8 mouse cellular contexts compared by ENCODE assay signal in genomic region chr17:21008382-21009331, GRCm38 (mm10). TPM values are rescaled to one million over a fixed set of nuclear protein-coding genes. Genes with fewer than 3 reads are reported as not detected.
A peak's percentile ranks its signal among the peaks of the same experiment; 100 is the strongest.
DNase-seq lines count a peak whose midpoint lies in the region; ATAC-seq lines count a peak whose summit lies in the region.

TSS of gene Zfp160 (plus strand) at chr17:21008903.

- peak within 1 kb of the TSS; percentile 91 for H3K4me2 ChIP-seq in heart, embryonic 13.5 days
- peak within 1 kb of the TSS; percentile 80 for H3K4me2 ChIP-seq in liver, embryonic 12.5 days
- H3K4me2 ChIP-seq in stomach, embryonic 15.5 days = peak within 1 kb of the TSS; percentile 67

- H3K4me3 ChIP-seq in brown adipose tissue, adult 24 weeks (ENCODE audit: insufficient read depth, low read depth, low read length) = peak within 1 kb of the TSS; percentile 92
- peak within 1 kb of the TSS; percentile 92 for H3K4me3 ChIP-seq in heart, embryonic 13.5 days
- H3K4me3 ChIP-seq in liver, embryonic 12.5 days = peak within 1 kb of the TSS; percentile 81
- H3K4me3 ChIP-seq in stomach, embryonic 15.5 days (replicated peaks) = peak within 1 kb of the TSS; percentile 78

- no peaks in the 10 kb centered on the region for H3K9me3 ChIP-seq in heart, embryonic 13.5 days
- H3K9me3 ChIP-seq in liver, embryonic 12.5 days (replicated peaks) = no peaks in the 10 kb centered on the region
- no peaks in the 10 kb centered on the region for H3K9me3 ChIP-seq in stomach, embryonic 15.5 days

- ATAC-seq in heart, embryonic 13.5 days (ENCODE audit: extremely low read depth, insufficient number of reproducible peaks, low FRiP score, low TSS enrichment) = peak; percentile 83
- peak; percentile 96 for ATAC-seq in liver, embryonic 12.5 days
- ATAC-seq in stomach, embryonic 15.5 days (ENCODE audit: insufficient read depth, low FRiP score, low read depth) = peak; percentile 98

- H3K9ac ChIP-seq in heart, embryonic 13.5 days = peak within 1 kb of the TSS; percentile 93
- peak within 1 kb of the TSS; percentile 81 for H3K9ac ChIP-seq in liver, embryonic 12.5 days
- peak within 1 kb of the TSS; percentile 81 for H3K9ac ChIP-seq in stomach, embryonic 15.5 days

- H3K36me3 ChIP-seq in heart, embryonic 13.5 days = peaks cover 27% of the 10 kb centered on the region
- H3K36me3 ChIP-seq in liver, embryonic 12.5 days = peaks cover 23% of the 10 kb centered on the region
- H3K36me3 ChIP-seq in stomach, embryonic 15.5 days = peaks cover 11% of the 10 kb centered on the region

- 6% methylated on average over 36 of the region's 36 CpGs for WGBS in heart, embryonic 13.5 days
- WGBS in liver, embryonic 12.5 days (ENCODE audit: insufficient replicate concordance) = 5% methylated on average over 36 of the region's 36 CpGs
- 6% methylated on average over 36 of the region's 36 CpGs for WGBS in stomach, embryonic 15.5 days

- DNase-seq in CD4-positive, CD25-positive, alpha-beta regulatory T cell, adult 2 months (ENCODE audit: low read depth, low spot score) = peak; percentile 91
- peak; percentile 19 for DNase-seq in fat pad, adult 2 months (ENCODE audit: extremely low read depth, low read depth, low spot score)
- DNase-seq in kidney, postnatal 10 days = peak; percentile 92
- peak; percentile 68 to 76 for DNase-seq in natural killer cell, adult 2 months (ENCODE audit: low spot score in 2 of 2)

- peaks cover 7% of the 10 kb centered on the region; the same call in 1 of the 2 replicates for H3K4me1 ChIP-seq in brown adipose tissue, adult 24 weeks (ENCODE audit: control insufficient read depth, insufficient read depth, insufficient read length, low read length)
- peaks cover 19% of the 10 kb centered on the region for H3K4me1 ChIP-seq in heart, embryonic 13.5 days
- H3K4me1 ChIP-seq in liver, embryonic 12.5 days = peaks cover 21% of the 10 kb centered on the region
- 0 out of 2 replicates have a peak, but pooled peaks cover 2% of the 10 kb centered on the region for H3K4me1 ChIP-seq in stomach, embryonic 15.5 days

- H3K27ac ChIP-seq in brown adipose tissue, adult 24 weeks (replicated peaks; ENCODE audit: low read depth, low read length) = peak within 1 kb of the TSS; percentile 88
- peak within 1 kb of the TSS; percentile 95 for H3K27ac ChIP-seq in heart, embryonic 13.5 days (replicated peaks)
- peak within 1 kb of the TSS; percentile 87 for H3K27ac ChIP-seq in liver, embryonic 12.5 days
- peak within 1 kb of the TSS; percentile 95 for H3K27ac ChIP-seq in stomach, embryonic 15.5 days

- no peaks in the 10 kb centered on the region; the same call in 1 of the 2 replicates for H3K27me3 ChIP-seq in heart, embryonic 13.5 days (replicated peaks)
- H3K27me3 ChIP-seq in liver, embryonic 12.5 days (replicated peaks) = no peaks in the 10 kb centered on the region
- no peaks in the 10 kb centered on the region for H3K27me3 ChIP-seq in stomach, embryonic 15.5 days (replicated peaks)

RNA-seq across cellular contexts. Expression of gene Zfp160, which starts in this region (rescaled TPM):
- polyA plus RNA-seq in brown adipose tissue, adult 24 weeks (2012; ENCODE audit: insufficient read depth, insufficient read length, missing spikeins) = 6.2 and 10.6 TPM in 2 replicates
- polyA plus RNA-seq in heart, embryonic 13.5 days (2015; fragmentation: Nextera tagmentation; extraction: Ambion mirVana) = 8.0 and 10.4 TPM in 2 replicates
- polyA plus RNA-seq in liver, embryonic 12.5 days (2016; fragmentation: Nextera tagmentation; extraction: Ambion mirVana) = 6.4 and 6.9 TPM in 2 replicates
- polyA plus RNA-seq in stomach, embryonic 15.5 days (2015; fragmentation: Nextera tagmentation; extraction: Ambion mirVana) = 12.8 and 13.3 TPM in 2 replicates

Comparison
In these comparisons a context has a peak if more than half of its experiments do, and no peak if none do; other contexts are left out.
1. Peak in every context shown above with its lines: DNase-seq, ATAC-seq, H3K4me3 ChIP-seq and H3K27ac ChIP-seq.
2. DNase-seq: peak in every context shown above with its lines; median percentile 92 in kidney, postnatal 10 days; 91 in CD4-positive, CD25-positive, alpha-beta regulatory T cell, adult 2 months; 72 in natural killer cell, adult 2 months; 19 in fat pad, adult 2 months.